Mouse (Mus musculus) heart, postnatal 0 days (tissue): ENCODE data around the gene Ablim1. TPM values are rescaled to one million over a fixed set of nuclear protein-coding genes. Genes with fewer than 3 reads are reported as not detected.
A peak's percentile ranks its signal among the peaks of the same experiment; 100 is the strongest.

ENCODE experiments used
- ATAC-seq: fragments of 200-750 bp; cut with Nextera tagmentation; 2 replicates; pipeline ENCODE4 v1.8.0; 2017; ENCODE audit warnings: low read depth, moderate number of reproducible peaks, moderate library complexity; ENCODE audit not compliant: insufficient read depth
- DNase-seq: peaks from one replicate; pipeline ENCODE4 v3.0.0-alpha.2; 2016; ENCODE audit warnings: low spot score
- H3K27ac ChIP-seq: fragments of 300-500 bp; sonication (generic); 2 replicates; pipeline ENCODE4 v1.5.1; 2014; ENCODE audit warnings: low read depth, mild to moderate bottlenecking
- H3K27me3 ChIP-seq: fragments of 300-500 bp; sonication (generic); 2 replicates; pipeline ENCODE4 v1.6.1; 2014; ENCODE audit warnings: low read length, mixed read lengths; ENCODE audit not compliant: control insufficient read depth, insufficient read depth
- H3K36me3 ChIP-seq: fragments of 300-500 bp; sonication (generic); replicated peaks from 2 replicates; pipeline ENCODE4 v1.6.1; 2014; ENCODE audit warnings: low read length, mixed read lengths; ENCODE audit not compliant: control insufficient read depth, insufficient read depth
- H3K4me1 ChIP-seq: fragments of 300-500 bp; sonication (generic); 2 replicates; pipeline ENCODE4 v1.6.1; 2014; ENCODE audit warnings: antibody characterized with exemption; ENCODE audit not compliant: control insufficient read depth, insufficient read depth
- H3K4me2 ChIP-seq: fragments of 300-500 bp; sonication (generic); 2 replicates; pipeline ENCODE4 v1.6.1; 2014; ENCODE audit warnings: low read depth, mild to moderate bottlenecking, low read length, moderate library complexity
- H3K4me3 ChIP-seq: fragments of 300-500 bp; sonication (generic); 2 replicates; pipeline ENCODE4 v1.5.1; 2014; ENCODE audit warnings: low read depth, low read length
- H3K9ac ChIP-seq: fragments of 300-500 bp; sonication (generic); replicated peaks from 2 replicates; pipeline ENCODE4 v1.6.1; 2014; ENCODE audit warnings: low read depth, low read length, mixed read lengths
- H3K9me3 ChIP-seq: fragments of 300-500 bp; sonication (generic); replicated peaks from 2 replicates; pipeline ENCODE4 v1.6.1; 2016; ENCODE audit warnings: low read length; ENCODE audit not compliant: control insufficient read depth
- CTCF ChIP-seq: IDR thresholded peaks from 2 replicates; pipeline ENCODE4 v1.5.1; 2016; ENCODE audit warnings: antibody characterized with exemption, control low read depth, low read depth
- EP300 ChIP-seq: IDR thresholded peaks from 2 replicates; pipeline ENCODE4 v1.6.1; 2016; ENCODE audit warnings: antibody characterized with exemption, low read depth
- WGBS: fragments of 180-500 bp; shearing (Covaris S2); extraction: QIAGEN DNeasy Blood & Tissue Kit; methylation state at CpG from one replicate; pipeline ENCODE4 v1.1.7; 2014; 5-methylcytosine and 5-hydroxymethylcytosine counted together
- polyA plus RNA-seq: library from polyadenylated mRNA; unstranded; fragments of >200 nt; fragmentation: Nextera tagmentation; extraction: Ambion mirVana; gene quantifications from 2 replicates; pipeline ENCODE4 v1.2.1, GENCODE M21; 2015
- total RNA-seq: library from RNA; depleted of rRNA; stranded (reverse); fragments of >200 nt; gene quantifications from 2 replicates; pipeline ENCODE4 v1.2.3, GENCODE M21; 2014; ENCODE audit warnings: low replicate concordance

Ablim1 gene
- total and polyA plus RNA-seq, 2 experiments from 2014 or later = 106 to 235 TPM

- H3K4me1 ChIP-seq = no peaks in the 10 kb centered on the region
- H3K9me3 ChIP-seq = no peaks in the 10 kb centered on the region
- H3K27me3 ChIP-seq = no peaks in the 10 kb centered on the region
- H3K4me2 ChIP-seq = no peak overlapping the region
- TF ChIP-seq CTCF (no peak), EP300 (no peak)
- H3K4me3 ChIP-seq = no peak overlapping the region
- DNase-seq (no peak), ATAC-seq (no peak)
- H3K9ac ChIP-seq = no peak overlapping the region
- H3K27ac ChIP-seq = no peak overlapping the region
- WGBS = 78% methylated on average over 9 of the region's 9 CpGs
- H3K36me3 ChIP-seq = peaks cover 92% of the 10 kb centered on the region
Measured at GRCm38 (mm10) chr19:57047671-57048320, 266.9 kb downstream of the Ablim1 start.

GRCm38 (mm10) chr19:57039258-57039657 is 275.5 kb downstream of the Ablim1 start:
- H3K27me3 ChIP-seq = no peaks in the 10 kb centered on the region
- TF ChIP-seq CTCF = peak; percentile 65
- no peak for TF ChIP-seq EP300
- H3K9ac ChIP-seq = no peak overlapping the region
- ATAC-seq = peak; percentile 22; the same call in 1 of the 2 replicates
- H3K27ac ChIP-seq = no peak overlapping the region
- no peak for DNase-seq
- 69% methylated on average over 6 of the region's 6 CpGs for WGBS
- peaks cover 99% of the 10 kb centered on the region for H3K36me3 ChIP-seq
- H3K4me3 ChIP-seq = no peak overlapping the region
- no peak overlapping the region for H3K4me2 ChIP-seq
- no peaks in the 10 kb centered on the region for H3K9me3 ChIP-seq
- no peaks in the 10 kb centered on the region for H3K4me1 ChIP-seq

GRCm38 (mm10) chr19:57036860-57037259 is 277.9 kb downstream of the Ablim1 start:
- DNase-seq (no peak), ATAC-seq (no peak)
- no peak overlapping the region for H3K4me3 ChIP-seq
- TF ChIP-seq CTCF (no peak), EP300 (no peak)
- no peak overlapping the region for H3K27ac ChIP-seq
- no peak overlapping the region for H3K9ac ChIP-seq
- H3K36me3 ChIP-seq = peaks cover 88% of the 10 kb centered on the region
- no peaks in the 10 kb centered on the region for H3K9me3 ChIP-seq
- WGBS = 89% methylated on average over 15 of the region's 15 CpGs
- H3K4me1 ChIP-seq = no peaks in the 10 kb centered on the region
- no peaks in the 10 kb centered on the region for H3K27me3 ChIP-seq
- no peak overlapping the region for H3K4me2 ChIP-seq

- ATAC-seq = peak; percentile 49; the same call in 1 of the 2 replicates
- WGBS = 66% methylated on average over 4 of the region's 4 CpGs
- H3K9ac ChIP-seq = no peak overlapping the region
- DNase-seq = peak; percentile 45
- H3K27me3 ChIP-seq = no peaks in the 10 kb centered on the region
- peaks cover 35% of the 10 kb centered on the region for H3K36me3 ChIP-seq
- 0 out of 2 replicates have a peak, but pooled peaks cover 3% of the 10 kb centered on the region for H3K9me3 ChIP-seq
- H3K4me1 ChIP-seq = peaks cover 3% of the 10 kb centered on the region; the same call in 1 of the 2 replicates
- TF ChIP-seq CTCF = peak; percentile 77
- no peak for TF ChIP-seq EP300
- H3K27ac ChIP-seq = no peak overlapping the region
- no peak overlapping the region for H3K4me3 ChIP-seq
- no peak overlapping the region for H3K4me2 ChIP-seq
Measured at GRCm38 (mm10) chr19:57031582-57031981, 283.1 kb downstream of the Ablim1 start.

GRCm38 (mm10) chr19:57029461-57029860 is 285.3 kb downstream of the Ablim1 start:
- Histone ChIP-seq H3K27ac (no peak overlapping the region), H3K27me3 (no peaks in the 10 kb centered on the region), H3K4me1 (peaks cover 3% of the 10 kb centered on the region; the same call in 1 of the 2 replicates), H3K4me3 (no peak overlapping the region), H3K9me3 (0 out of 2 replicates have a peak, but pooled peaks cover 3% of the 10 kb centered on the region), H3K9ac (no peak overlapping the region), H3K36me3 (peaks cover 14% of the 10 kb centered on the region), H3K4me2 (no peak overlapping the region)
- DNase-seq (no peak), ATAC-seq (no peak)
- TF ChIP-seq EP300 = no peak
- no peak for TF ChIP-seq CTCF
- 87% methylated on average over 6 of the region's 6 CpGs for WGBS
